ENCODE assay signal across 27 mouse cellular contexts in the genomic region with DNA sequence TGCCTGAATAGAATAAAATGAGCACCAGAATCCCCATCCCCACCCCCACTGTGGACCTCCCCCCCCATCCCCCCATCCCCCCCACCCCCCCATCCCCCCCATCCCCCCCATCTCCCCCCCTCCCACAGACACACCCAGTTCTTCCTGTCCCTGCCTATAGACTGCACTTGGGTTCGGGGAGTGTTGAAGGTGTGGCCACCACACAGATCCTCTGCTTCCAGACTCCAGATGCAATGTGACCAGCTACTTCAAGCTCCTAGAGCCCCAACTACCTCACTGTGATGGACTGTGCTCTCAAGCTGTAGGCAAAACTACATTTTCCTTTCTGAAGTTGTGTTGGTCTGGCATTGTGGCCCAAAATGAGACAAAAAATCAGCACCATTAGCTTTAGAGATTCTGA.
A peak's percentile ranks its signal among the peaks of the same experiment; 100 is the strongest.
DNase-seq lines count a peak whose midpoint lies in the region; ATAC-seq and TF ChIP-seq lines count a peak whose summit lies in the region.
"Had no signal": no experiment of that assay in that cellular context is flagged by ENCODE, and none has a peak within 500 bp of the region (broad histone marks: within the 10 kb centered on the region; RNA-seq: fewer than 3 reads in every experiment).

No protein-coding gene starts in this region.

- H3K9me3 ChIP-seq in E14TG2a.4 (ENCODE audit: low read length), result no peaks in the 10 kb centered on the region
- H3K9me3 ChIP-seq: embryonic facial prominence, embryonic 13.5 days; embryonic facial prominence, embryonic 15.5 days; forebrain, embryonic 10.5 days; forebrain, embryonic 12.5 days had no signal

- no peak for TF ChIP-seq CTCF in E14TG2a.4 (conservative IDR thresholded peaks at IDR 0.05; ENCODE audit: low read length)

- peak; percentile 91 for DNase-seq in ES-CJ7 (ENCODE audit: low read depth, low spot score)
- peak; percentile 87 for DNase-seq in R1 (ENCODE audit: low read depth, low spot score)
- DNase-seq in right cerebral cortex, postnatal 10 days (ENCODE audit: low spot score in 2 of 2), result no peak
- DNase-seq: adrenal gland, adult 2 months; adrenal gland, postnatal 10 days; adrenal gland, postnatal 25 days; B cell, adult 2 months; cerebellum, adult 11 months; cerebellum, adult 18-20 months; cerebellum, adult 8-10 months; cerebellum, adult 9-11 months; cerebellum, postnatal 14 days; cerebellum, postnatal 36 days; embryo, embryonic 11 days had no signal

- H3K27me3 ChIP-seq in E14TG2a.4 (ENCODE audit: insufficient read depth, low read length), result no peaks in the 10 kb centered on the region
- H3K27me3 ChIP-seq: CH12.LX; embryonic facial prominence, embryonic 15.5 days had no signal

- no peak for ATAC-seq in frontal cortex, adult (ENCODE audit: low TSS enrichment)
- ATAC-seq: CD4-positive, CD25-positive, alpha-beta regulatory T cell, adult 4 months; forebrain, embryonic 14.5 days; forebrain, embryonic 16.5 days; Patski had no signal

- 0 out of 2 replicates have a peak overlapping the region, but pooled peaks have one; percentile 24 for H3K4me3 ChIP-seq in E14TG2a.4 (replicated peaks; ENCODE audit: low read length)
- H3K4me3 ChIP-seq: embryonic facial prominence, embryonic 13.5 days; embryonic facial prominence, embryonic 15.5 days; erythroblast, embryonic 14.5 days; forebrain, embryonic 10.5 days; forebrain, embryonic 12.5 days had no signal

- no peaks in the 10 kb centered on the region for H3K36me3 ChIP-seq in E14TG2a.4 (ENCODE audit: insufficient read depth, low read length)
- H3K36me3 ChIP-seq: embryonic facial prominence, embryonic 13.5 days; embryonic facial prominence, embryonic 15.5 days; forebrain, embryonic 10.5 days; forebrain, embryonic 12.5 days; G1E had no signal

- peaks cover 88% of the 10 kb centered on the region for H3K4me1 ChIP-seq in E14TG2a.4 (replicated peaks; ENCODE audit: low read depth, low read length)

Comparison
In these comparisons a context has a peak if more than half of its experiments do, and no peak if none do; other contexts are left out.
1. DNase-seq: peak in ES-CJ7 (single experiment) and R1 (single experiment); none in right cerebral cortex, postnatal 10 days (0 of 2).